Mouse (Mus musculus) liver, embryonic 12.5 days (tissue): Measurements from ENCODE around the gene Sobp. TPM values are rescaled to one million over a fixed set of nuclear protein-coding genes. Genes with fewer than 3 reads are reported as not detected.

Experiments used
- ATAC-seq: fragments of 200-750 bp; cut with Nextera tagmentation; 2 replicates; pipeline ENCODE4 v1.8.0; 2017; ENCODE audit warnings: moderate number of reproducible peaks, mild to moderate bottlenecking, moderate library complexity
- H3K27ac ChIP-seq: fragments of 300-500 bp; sonication (generic); 2 replicates; pipeline ENCODE4 v1.5.1; 2016; ENCODE audit warnings: mild to moderate bottlenecking
- H3K27me3 ChIP-seq: fragments of 300-500 bp; sonication (generic); replicated peaks from 2 replicates; pipeline ENCODE4 v1.6.1; 2016; ENCODE audit warnings: mild to moderate bottlenecking, moderate library complexity
- H3K36me3 ChIP-seq: fragments of 300-500 bp; sonication (generic); 2 replicates; pipeline ENCODE4 v1.6.1; 2016; ENCODE audit warnings: mild to moderate bottlenecking, moderate library complexity
- H3K4me1 ChIP-seq: fragments of 300-500 bp; sonication (generic); 2 replicates; pipeline ENCODE4 v1.6.1; 2016
- H3K4me2 ChIP-seq: fragments of 300-500 bp; sonication (generic); 2 replicates; pipeline ENCODE4 v1.6.1; 2016; ENCODE audit warnings: mild to moderate bottlenecking, moderate library complexity
- H3K4me3 ChIP-seq: fragments of 300-500 bp; sonication (generic); 2 replicates; pipeline ENCODE4 v1.5.1; 2016; ENCODE audit warnings: mild to moderate bottlenecking, moderate library complexity
- H3K9ac ChIP-seq: fragments of 300-500 bp; sonication (generic); 2 replicates; pipeline ENCODE4 v1.6.1; 2016; ENCODE audit warnings: mild to moderate bottlenecking, moderate library complexity
- H3K9me3 ChIP-seq: fragments of 300-500 bp; sonication (generic); replicated peaks from 2 replicates; pipeline ENCODE4 v1.6.1; 2016; ENCODE audit warnings: mild to moderate bottlenecking, moderate library complexity
- WGBS: fragments of 180-500 bp; shearing (Covaris S2); methylation state at CpG from one replicate; pipeline ENCODE4 v1.1.7; 2016; ENCODE audit not compliant: insufficient replicate concordance; 5-methylcytosine and 5-hydroxymethylcytosine counted together
- polyA plus RNA-seq: library from polyadenylated mRNA; unstranded; fragments of >200 nt; fragmentation: Nextera tagmentation; extraction: Ambion mirVana; gene quantifications from 2 replicates; pipeline ENCODE4 v1.2.1, GENCODE M21; 2016

Gene Sobp
- polyA plus RNA-seq, 1 experiment from 2014 or later = 0.04 TPM

DNA sequence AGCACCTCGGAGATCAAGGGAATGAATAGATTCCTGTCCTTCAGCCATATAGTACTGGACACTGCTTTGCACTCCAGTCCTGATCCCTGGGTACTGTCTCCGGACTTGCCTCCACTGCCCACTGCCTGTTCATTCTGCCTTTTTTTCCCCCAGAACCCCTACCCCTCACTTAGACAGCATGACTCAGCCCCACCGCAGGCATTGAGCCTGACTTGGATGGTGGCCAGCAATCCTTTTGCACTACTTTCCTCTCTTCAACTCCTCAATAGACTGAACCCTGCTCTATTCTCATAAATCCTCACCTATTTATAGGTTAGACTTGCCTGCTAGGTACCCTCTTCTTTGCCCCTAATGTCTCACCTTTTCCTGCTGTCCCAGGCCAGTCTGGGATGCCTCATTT, 93.0 kb downstream of the Sobp start:
- Histone ChIP-seq H3K4me3 (no peak overlapping the region), H3K4me2 (no peak overlapping the region), H3K9ac (no peak overlapping the region), H3K4me1 (no peaks in the 10 kb centered on the region), H3K27me3 (no peaks in the 10 kb centered on the region), H3K27ac (no peak overlapping the region), H3K36me3 (no peaks in the 10 kb centered on the region), H3K9me3 (no peaks in the 10 kb centered on the region)
- WGBS = 69% methylated on average over 3 of the region's 3 CpGs
- no peak for ATAC-seq

DNA sequence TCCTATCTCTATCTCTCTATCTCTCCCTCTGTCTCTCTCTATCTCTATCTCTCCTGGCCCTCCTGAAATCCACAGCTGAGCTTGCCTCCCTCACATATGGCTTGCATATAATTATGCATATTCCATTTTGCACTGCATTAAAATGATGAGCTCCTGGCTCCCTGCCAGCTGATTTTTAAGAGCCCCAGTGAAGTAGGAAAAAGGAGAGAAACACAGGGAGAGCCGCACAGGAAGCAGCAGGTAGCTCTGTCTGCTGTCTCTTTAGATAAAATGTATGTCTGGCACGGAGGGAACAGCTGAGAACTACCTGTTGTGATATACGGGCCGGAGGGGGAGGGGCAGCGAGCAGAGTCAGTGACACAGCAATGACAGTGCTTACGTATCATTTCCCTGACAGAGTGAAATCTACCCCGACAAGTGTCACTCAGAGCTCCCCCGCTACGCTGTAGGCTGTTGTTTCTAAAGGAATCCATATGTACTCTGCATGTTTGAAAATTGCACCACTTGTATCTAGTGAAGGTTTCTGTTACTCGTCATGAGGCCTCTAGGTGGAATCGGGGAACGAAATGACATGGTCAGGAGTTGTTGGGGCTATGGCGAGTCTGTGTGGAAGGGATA, 98.7 kb downstream of the Sobp start:
- 59% methylated on average over 13 of the region's 13 CpGs for WGBS
- no peak overlapping the region for H3K4me3 ChIP-seq
- H3K9me3 ChIP-seq = no peaks in the 10 kb centered on the region
- H3K9ac ChIP-seq = no peak overlapping the region
- no peaks in the 10 kb centered on the region for H3K36me3 ChIP-seq
- H3K27ac ChIP-seq = no peak overlapping the region
- no peak for ATAC-seq
- no peaks in the 10 kb centered on the region for H3K4me1 ChIP-seq
- no peak overlapping the region for H3K4me2 ChIP-seq
- H3K27me3 ChIP-seq = no peaks in the 10 kb centered on the region

DNA sequence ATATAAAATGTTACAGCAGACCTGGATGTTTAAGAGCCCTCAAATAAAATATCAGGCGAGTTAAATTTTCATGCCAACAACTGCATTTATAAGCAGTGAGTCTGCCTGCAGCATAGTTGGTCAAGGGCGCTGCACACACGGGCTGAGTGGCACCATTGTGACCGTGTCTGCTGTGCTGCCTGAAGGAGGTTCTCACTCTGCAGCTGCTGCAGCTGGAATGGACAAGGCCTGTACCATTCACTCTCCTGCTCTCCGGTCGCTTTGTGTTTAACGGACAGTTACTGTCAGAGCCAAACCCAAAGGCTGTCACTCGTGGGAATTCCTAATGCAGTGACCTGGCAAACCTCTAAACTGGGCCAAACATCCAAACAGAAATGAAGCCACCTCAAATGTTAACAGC, 101.0 kb downstream of the Sobp start:
- no peak overlapping the region for H3K4me2 ChIP-seq
- 67% methylated on average over 8 of the region's 8 CpGs for WGBS
- H3K4me3 ChIP-seq = no peak overlapping the region
- no peak overlapping the region for H3K9ac ChIP-seq
- H3K27ac ChIP-seq = no peak overlapping the region
- no peaks in the 10 kb centered on the region for H3K27me3 ChIP-seq
- no peaks in the 10 kb centered on the region for H3K36me3 ChIP-seq
- no peaks in the 10 kb centered on the region for H3K9me3 ChIP-seq
- no peak for ATAC-seq
- no peaks in the 10 kb centered on the region for H3K4me1 ChIP-seq

DNA sequence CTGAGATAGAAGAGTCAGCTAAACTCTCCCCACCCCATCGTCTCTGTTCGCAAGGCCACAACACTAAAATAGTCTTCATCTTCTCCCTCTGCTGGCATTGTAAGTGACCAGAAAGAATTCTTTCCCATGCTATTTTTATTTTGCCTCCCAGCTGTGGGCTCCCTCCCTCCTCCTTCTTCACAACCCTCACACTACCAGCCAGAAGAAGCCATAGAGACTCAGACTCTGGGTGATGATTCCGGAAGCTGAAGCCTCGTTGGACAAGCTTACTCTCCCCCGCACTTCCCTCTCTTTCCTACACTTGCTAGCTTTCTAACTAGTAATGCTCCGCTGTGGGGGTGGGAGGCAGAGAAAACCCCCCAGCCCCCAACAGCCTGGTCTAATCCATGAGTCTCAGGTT, 103.4 kb downstream of the Sobp start:
- Histone ChIP-seq H3K9ac (no peak overlapping the region), H3K4me3 (no peak overlapping the region), H3K4me2 (no peak overlapping the region), H3K27me3 (no peaks in the 10 kb centered on the region), H3K36me3 (no peaks in the 10 kb centered on the region), H3K27ac (no peak overlapping the region), H3K9me3 (no peaks in the 10 kb centered on the region), H3K4me1 (no peaks in the 10 kb centered on the region)
- ATAC-seq = no peak
- 75% methylated on average over 6 of the region's 6 CpGs for WGBS

DNA sequence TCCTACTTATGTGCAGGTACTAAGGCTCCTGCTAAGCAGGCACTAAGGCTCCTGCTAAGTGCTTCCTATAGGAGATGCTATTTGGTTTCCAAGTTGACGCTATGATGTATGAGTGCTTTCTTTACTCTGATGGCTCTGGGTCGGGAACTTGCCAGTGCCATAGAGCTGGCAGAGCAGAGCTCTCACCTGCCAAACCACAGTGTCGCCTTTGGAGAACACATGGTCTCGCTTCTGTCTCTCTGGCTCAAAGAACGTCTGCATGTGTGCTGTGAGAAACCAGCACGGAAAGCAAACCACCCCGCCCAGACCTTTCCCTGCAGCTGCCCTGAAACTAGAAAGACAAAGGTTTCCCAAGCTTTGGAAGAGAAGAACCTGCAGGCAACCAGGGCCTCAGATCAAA, 109.0 kb downstream of the Sobp start:
- no peak overlapping the region for H3K9ac ChIP-seq
- H3K27ac ChIP-seq = no peak overlapping the region
- H3K27me3 ChIP-seq = no peaks in the 10 kb centered on the region; the same call in 1 of the 2 replicates
- no peak for ATAC-seq
- H3K9me3 ChIP-seq = no peaks in the 10 kb centered on the region
- no peak overlapping the region for H3K4me3 ChIP-seq
- H3K4me2 ChIP-seq = no peak overlapping the region
- no peaks in the 10 kb centered on the region for H3K4me1 ChIP-seq
- no peaks in the 10 kb centered on the region for H3K36me3 ChIP-seq
- WGBS = 65% methylated on average over 7 of the region's 7 CpGs

DNA sequence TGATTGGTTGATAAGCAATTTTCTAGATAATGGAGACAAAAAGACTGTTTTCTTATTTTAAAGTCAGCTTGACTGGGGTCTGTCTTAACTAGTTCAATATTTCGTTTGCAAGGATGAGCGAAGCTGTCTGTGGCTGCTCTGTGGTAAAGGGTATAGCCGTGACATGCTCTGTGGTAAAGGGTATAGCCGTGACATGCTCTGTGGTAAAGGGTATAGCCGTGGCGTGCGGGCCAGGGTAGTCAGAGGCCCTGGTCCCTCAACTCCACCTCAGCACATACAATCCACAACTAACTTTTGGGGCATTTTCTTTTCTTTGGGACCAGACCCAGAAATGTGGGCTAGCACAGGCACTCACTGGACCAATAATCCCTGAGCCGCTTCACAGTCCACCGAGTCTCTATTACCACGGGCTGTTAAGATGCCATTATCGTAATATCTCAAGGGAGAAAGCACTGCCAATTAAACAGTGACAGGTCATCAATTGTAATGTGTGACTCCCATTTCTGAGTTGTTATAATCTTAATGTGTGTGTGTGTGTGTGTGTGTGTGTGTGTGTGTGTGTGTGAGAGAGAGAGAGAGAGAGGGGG, 112.7 kb downstream of the Sobp start:
- Histone ChIP-seq H3K4me1 (no peaks in the 10 kb centered on the region), H3K36me3 (no peaks in the 10 kb centered on the region), H3K27me3 (no peaks in the 10 kb centered on the region; the same call in 1 of the 2 replicates), H3K4me3 (no peak overlapping the region), H3K9me3 (no peaks in the 10 kb centered on the region), H3K9ac (no peak overlapping the region), H3K27ac (no peak overlapping the region), H3K4me2 (no peak overlapping the region)
- no peak for ATAC-seq
- 80% methylated on average over 11 of the region's 11 CpGs for WGBS

DNA sequence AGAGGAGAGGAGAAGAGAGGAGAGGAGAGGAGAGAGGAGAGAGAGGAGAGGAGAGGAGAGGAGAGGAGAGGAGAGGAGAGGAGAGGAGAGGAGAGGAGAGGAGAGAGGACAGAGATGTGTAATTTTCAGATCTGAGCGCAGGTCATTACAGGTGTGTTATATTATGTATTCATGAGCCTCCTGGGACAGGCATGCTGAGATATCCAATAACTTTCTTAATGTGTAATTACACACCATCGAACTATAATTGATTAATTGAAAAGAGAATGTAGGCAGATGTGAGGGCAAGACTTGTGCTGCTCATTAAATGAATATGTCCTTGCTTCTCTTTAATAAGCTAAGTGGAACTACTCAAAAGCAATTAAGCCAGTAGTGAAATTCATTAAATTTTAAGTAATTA, 118.9 kb downstream of the Sobp start:
- no peaks in the 10 kb centered on the region for H3K36me3 ChIP-seq
- H3K4me3 ChIP-seq = no peak overlapping the region
- no peak overlapping the region for H3K9ac ChIP-seq
- no peak for ATAC-seq
- no peak overlapping the region for H3K4me2 ChIP-seq
- no peaks in the 10 kb centered on the region for H3K9me3 ChIP-seq
- H3K27ac ChIP-seq = no peak overlapping the region
- no peaks in the 10 kb centered on the region for H3K4me1 ChIP-seq
- 84% methylated on average over 2 of the region's 2 CpGs for WGBS
- H3K27me3 ChIP-seq = peaks cover 6% of the 10 kb centered on the region; the same call in 1 of the 2 replicates

DNA sequence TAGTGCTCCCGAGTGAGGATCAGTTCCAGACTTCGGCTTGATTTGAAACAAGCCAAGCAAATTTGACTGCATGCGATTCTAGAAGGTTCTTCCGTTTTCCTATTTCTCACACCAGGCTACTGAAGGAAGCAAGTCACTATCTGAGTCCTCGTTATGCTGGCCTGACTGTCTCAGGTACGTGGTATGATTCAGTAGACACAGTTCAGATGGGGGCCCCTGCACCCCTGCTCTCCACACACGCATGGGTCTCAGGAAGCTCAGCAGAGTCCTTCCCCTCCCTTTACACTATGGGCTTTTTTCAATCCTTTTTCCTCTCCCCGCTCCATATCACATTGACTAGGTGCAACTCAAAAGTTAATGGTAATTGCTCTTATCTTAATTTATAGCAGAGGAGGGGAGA, 119.6 kb downstream of the Sobp start:
- 53% methylated on average over 8 of the region's 8 CpGs for WGBS
- peaks cover 6% of the 10 kb centered on the region; the same call in 1 of the 2 replicates for H3K27me3 ChIP-seq
- no peaks in the 10 kb centered on the region for H3K9me3 ChIP-seq
- H3K27ac ChIP-seq = no peak overlapping the region
- no peak overlapping the region for H3K4me3 ChIP-seq
- no peak overlapping the region for H3K9ac ChIP-seq
- no peaks in the 10 kb centered on the region for H3K4me1 ChIP-seq
- H3K36me3 ChIP-seq = no peaks in the 10 kb centered on the region
- H3K4me2 ChIP-seq = no peak overlapping the region
- ATAC-seq = no peak

DNA sequence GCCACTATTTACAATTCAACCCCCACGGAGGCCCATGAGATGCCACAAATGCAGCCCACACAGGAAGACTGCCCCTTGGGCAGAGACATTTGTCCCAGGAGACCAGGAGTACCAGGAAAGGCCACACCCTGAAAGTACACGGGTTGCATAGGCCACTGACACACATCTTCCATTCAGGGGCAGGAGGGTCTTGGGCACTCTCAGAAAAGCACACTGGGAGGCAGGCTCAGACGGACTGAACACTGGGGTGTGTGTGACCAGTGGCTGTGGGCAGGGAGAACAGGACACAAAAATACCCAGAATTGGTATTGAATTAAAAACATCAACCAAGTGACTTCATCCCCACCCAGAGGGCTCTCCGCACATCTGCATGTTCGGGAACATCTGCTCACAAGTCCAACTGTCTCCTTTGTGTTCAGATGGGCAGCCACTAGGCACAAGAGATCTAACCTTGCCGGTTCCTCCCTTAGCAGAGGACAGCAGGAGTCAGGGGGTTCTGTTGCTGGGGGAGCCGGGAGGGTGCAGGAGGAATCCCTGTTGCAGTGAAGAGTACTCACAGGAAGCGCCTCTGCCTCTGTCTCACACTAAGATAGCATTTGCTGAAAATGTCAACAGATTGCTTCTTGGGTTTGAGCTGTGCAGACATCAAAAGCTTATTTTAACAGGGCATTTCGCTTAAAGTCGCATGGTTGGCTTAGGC, 120.3 kb downstream of the Sobp start:
- Histone ChIP-seq H3K4me1 (no peaks in the 10 kb centered on the region), H3K27ac (no peak overlapping the region), H3K4me2 (no peak overlapping the region), H3K36me3 (no peaks in the 10 kb centered on the region), H3K9me3 (no peaks in the 10 kb centered on the region), H3K27me3 (peaks cover 6% of the 10 kb centered on the region; the same call in 1 of the 2 replicates), H3K9ac (no peak overlapping the region), H3K4me3 (no peak overlapping the region)
- no peak for ATAC-seq
- WGBS = 59% methylated on average over 10 of the region's 10 CpGs

DNA sequence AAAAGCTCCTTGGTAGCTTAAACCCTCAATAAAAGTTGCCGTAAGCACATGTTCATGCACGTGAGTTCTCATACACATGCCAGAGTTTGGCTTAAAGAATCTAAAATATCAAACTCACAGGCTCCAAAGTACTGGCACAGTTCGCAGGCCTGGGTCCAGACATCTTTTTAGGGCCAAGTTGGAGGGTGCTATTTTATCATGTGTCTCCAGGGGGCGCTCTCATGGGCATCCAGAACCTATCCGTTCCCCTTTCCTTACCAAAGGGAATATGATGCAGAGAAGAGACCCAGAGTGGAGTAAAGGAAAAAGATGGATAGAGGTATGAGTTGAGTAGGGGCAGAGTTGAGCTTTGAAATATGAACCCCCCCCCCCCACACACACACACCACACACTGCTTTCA, 121.9 kb downstream of the Sobp start:
- Histone ChIP-seq H3K4me3 (no peak overlapping the region), H3K36me3 (no peaks in the 10 kb centered on the region), H3K4me2 (no peak overlapping the region), H3K27ac (no peak overlapping the region), H3K9me3 (no peaks in the 10 kb centered on the region), H3K4me1 (no peaks in the 10 kb centered on the region), H3K9ac (no peak overlapping the region), H3K27me3 (peaks cover 6% of the 10 kb centered on the region; the same call in 1 of the 2 replicates)
- ATAC-seq = no peak
- WGBS = 37% methylated on average over 5 of the region's 5 CpGs

DNA sequence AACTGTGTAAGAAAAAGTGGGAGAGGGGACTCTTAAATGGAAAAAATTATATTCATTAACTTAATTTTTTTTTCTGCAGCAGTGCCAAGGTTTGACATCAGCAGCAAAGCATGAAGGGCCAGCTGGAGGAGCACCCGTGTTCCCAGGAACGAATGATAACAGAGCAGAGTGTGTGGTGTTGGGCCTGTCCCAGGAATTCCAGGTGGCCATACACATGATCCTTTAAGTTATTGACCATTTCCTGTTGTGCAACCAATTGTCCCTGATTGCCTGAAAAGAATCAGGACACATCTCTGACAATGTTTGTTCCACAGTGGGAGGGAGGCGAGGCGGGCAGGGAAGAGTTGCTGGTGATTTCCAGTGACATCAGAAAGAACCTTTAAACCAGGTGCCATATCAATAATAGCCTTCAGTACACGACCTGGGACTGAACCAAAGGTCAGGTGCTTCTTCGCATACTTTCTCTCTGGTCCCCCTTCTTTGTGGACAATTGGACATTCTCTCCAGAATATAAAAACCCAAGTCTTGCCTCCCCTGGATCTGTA, 126.5 kb downstream of the Sobp start:
- Histone ChIP-seq H3K27ac (no peak overlapping the region), H3K9ac (no peak overlapping the region), H3K4me3 (no peak overlapping the region), H3K27me3 (no peaks in the 10 kb centered on the region), H3K4me1 (peaks cover under 1% of the 10 kb centered on the region; the same call in 1 of the 2 replicates), H3K9me3 (no peaks in the 10 kb centered on the region), H3K4me2 (no peak overlapping the region), H3K36me3 (no peaks in the 10 kb centered on the region)
- 60% methylated on average over 6 of the region's 6 CpGs for WGBS
- ATAC-seq = no peak
